Mouse (Mus musculus) heart, embryonic 16.5 days (tissue): Measurements from ENCODE around the gene Magt1. TPM values are rescaled to one million over a fixed set of nuclear protein-coding genes. Genes with fewer than 3 reads are reported as not detected.
"Not testable (repeated sequence)": the region's sequence is repeated elsewhere in the genome, so short reads cannot be mapped to it uniquely, and the experiment has no call there.

Source experiments
- ATAC-seq: fragments of 200-750 bp; cut with Nextera tagmentation; replicated peaks from 2 replicates; pipeline ENCODE4 v1.8.0; 2017; ENCODE audit warnings: moderate number of reproducible peaks; ENCODE audit not compliant: insufficient read depth, low FRiP score; ENCODE audit errors: extremely low read depth
- H3K27ac ChIP-seq: fragments of 300-500 bp; sonication (generic); 2 replicates; pipeline ENCODE4 v1.5.1; 2014; ENCODE audit warnings: mild to moderate bottlenecking, low read length, control low read depth, moderate library complexity
- H3K27me3 ChIP-seq: fragments of 300-500 bp; sonication (generic); 2 replicates; pipeline ENCODE4 v1.6.1; 2014; ENCODE audit warnings: low read length, mixed read lengths; ENCODE audit not compliant: control insufficient read depth, insufficient read depth
- H3K36me3 ChIP-seq: fragments of 300-500 bp; sonication (generic); 2 replicates; pipeline ENCODE4 v1.6.1; 2014; ENCODE audit not compliant: control insufficient read depth, insufficient read depth
- H3K4me1 ChIP-seq: fragments of 300-500 bp; sonication (generic); 2 replicates; pipeline ENCODE4 v1.6.1; 2014; ENCODE audit warnings: low read length, mixed read lengths; ENCODE audit not compliant: control insufficient read depth, insufficient read depth
- H3K4me2 ChIP-seq: fragments of 300-500 bp; sonication (generic); 2 replicates; pipeline ENCODE4 v1.6.1; 2014; ENCODE audit warnings: low read depth, mild to moderate bottlenecking, control low read depth, low read length
- H3K4me3 ChIP-seq: fragments of 300-500 bp; sonication (generic); 2 replicates; pipeline ENCODE4 v1.5.1; 2014; ENCODE audit warnings: mild to moderate bottlenecking, control low read depth, low read length
- H3K9ac ChIP-seq: fragments of 300-500 bp; sonication (generic); 2 replicates; pipeline ENCODE4 v1.6.1; 2014; ENCODE audit warnings: low read length, control low read depth
- H3K9me3 ChIP-seq: fragments of 300-500 bp; sonication (generic); replicated peaks from 2 replicates; pipeline ENCODE4 v1.6.1; 2016; ENCODE audit warnings: low read length; ENCODE audit not compliant: control insufficient read depth
- WGBS: fragments of 180-500 bp; shearing (Covaris S2); extraction: QIAGEN DNeasy Blood & Tissue Kit; methylation state at CpG from one replicate; pipeline ENCODE4 v1.1.7; 2014; 5-methylcytosine and 5-hydroxymethylcytosine counted together
- polyA plus RNA-seq: library from polyadenylated mRNA; unstranded; fragments of >200 nt; fragmentation: Nextera tagmentation; extraction: Ambion mirVana; gene quantifications from 2 replicates; pipeline ENCODE4 v1.2.1, GENCODE M21; 2015

Gene Magt1
- polyA plus RNA-seq, 1 experiment from 2014 or later: 43.5 TPM

DNA sequence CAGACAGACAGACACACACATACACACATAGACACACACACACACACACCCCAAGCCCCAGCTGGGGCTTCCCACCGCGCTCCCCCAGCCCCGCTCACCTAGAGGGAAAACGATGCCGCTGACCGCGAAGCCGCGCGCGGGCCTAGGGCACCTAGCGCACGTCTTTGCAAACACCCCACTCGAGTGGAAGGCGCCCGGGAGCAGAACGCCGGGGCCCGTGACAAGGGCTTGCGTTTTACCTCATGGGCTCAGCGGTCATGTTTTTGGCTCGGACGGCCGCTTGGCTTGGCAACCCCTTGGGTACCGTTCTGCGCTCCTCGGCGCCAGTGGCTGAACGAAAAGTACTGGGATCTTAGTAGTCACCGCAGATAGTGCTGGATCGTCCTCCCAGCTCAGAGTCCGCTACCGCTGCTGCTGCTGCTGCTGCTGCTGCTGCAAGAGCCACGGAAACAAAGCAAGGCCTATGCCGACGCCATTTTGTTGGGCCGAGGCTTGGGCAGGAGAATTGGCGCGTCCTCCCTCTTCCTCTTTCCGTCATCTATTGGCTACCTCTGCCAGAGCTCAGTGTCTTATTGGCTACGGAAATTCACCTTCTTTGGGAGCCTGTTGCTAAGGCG is 82.7 kb downstream of the Magt1 start, which contains the start of gene Atrx:
Gene Atrx, minus strand, starts transcription at position 543 of the 617 bp plus-strand sequence.
- Histone ChIP-seq H3K4me1 (peaks cover 10% of the 10 kb centered on the region), H3K36me3 (no peaks in the 10 kb centered on the region), H3K27me3 (no peaks in the 10 kb centered on the region), H3K27ac (peak within 1 kb of the TSS; percentile 81), H3K4me2 (peak within 1 kb of the TSS; percentile 67), H3K4me3 (peak within 1 kb of the TSS; percentile 75), H3K9ac (peak within 1 kb of the TSS; percentile 91), H3K9me3 (no peaks in the 10 kb centered on the region)
- ATAC-seq: peak; percentile 91
- 11% methylated on average over 40 of the region's 42 CpGs for WGBS

DNA sequence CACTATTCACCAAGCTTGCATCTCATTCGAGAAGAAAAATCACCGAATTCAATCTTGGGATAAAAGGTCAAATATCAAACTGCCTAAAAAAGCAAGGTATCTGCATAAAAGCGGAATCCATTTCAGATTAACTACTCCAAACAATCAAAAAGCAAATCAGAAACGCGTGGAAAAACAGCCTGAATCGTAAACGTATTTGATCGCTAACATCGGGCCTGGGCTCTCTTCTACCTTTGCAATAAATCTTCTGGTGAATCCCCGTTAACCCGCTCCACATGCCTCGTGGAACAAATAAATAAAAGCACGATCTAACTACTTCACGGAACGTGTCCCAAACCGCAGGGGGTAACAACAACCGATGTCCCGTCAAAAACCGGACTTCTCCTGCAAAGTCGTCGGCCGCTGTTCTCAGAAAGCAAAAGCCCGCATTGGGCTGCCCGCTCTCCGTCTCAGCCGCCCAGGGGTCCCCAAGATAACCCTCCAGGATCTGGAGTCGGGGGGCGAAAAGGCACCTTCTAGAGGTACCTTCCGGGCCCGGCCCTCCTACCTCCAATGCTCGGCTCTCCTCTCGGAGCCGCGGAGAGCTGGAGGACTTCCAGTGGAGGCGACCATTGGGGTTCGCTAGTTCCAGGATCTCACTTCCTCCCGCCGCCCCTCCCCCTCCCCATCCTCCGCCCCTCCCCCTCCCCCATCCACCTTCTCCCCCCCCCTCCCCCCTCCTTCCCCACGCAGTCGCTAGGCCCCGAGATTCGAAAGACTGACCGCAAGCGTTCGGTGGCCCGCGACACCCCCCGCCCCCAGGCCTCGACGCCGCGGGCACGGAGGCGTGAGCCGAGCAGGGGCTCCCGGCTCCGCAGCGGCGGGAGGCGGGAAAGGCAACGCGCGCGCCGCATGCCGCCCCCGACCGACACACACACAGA is 83.5 kb downstream of the Magt1 start:
- H3K9ac ChIP-seq: peak overlapping the region; percentile 91
- H3K36me3 ChIP-seq: 0 out of 2 replicates have a peak, but pooled peaks cover 3% of the 10 kb centered on the region
- ATAC-seq: peak; percentile 39; the same call in 1 of the 2 replicates
- peak overlapping the region; percentile 75 for H3K4me3 ChIP-seq
- H3K4me1 ChIP-seq: peaks cover 10% of the 10 kb centered on the region
- H3K4me2 ChIP-seq: peak overlapping the region; percentile 67
- peak overlapping the region; percentile 81 for H3K27ac ChIP-seq
- 10% methylated on average over 49 of the region's 69 CpGs for WGBS
- no peaks in the 10 kb centered on the region for H3K27me3 ChIP-seq
- H3K9me3 ChIP-seq: no peaks in the 10 kb centered on the region

DNA sequence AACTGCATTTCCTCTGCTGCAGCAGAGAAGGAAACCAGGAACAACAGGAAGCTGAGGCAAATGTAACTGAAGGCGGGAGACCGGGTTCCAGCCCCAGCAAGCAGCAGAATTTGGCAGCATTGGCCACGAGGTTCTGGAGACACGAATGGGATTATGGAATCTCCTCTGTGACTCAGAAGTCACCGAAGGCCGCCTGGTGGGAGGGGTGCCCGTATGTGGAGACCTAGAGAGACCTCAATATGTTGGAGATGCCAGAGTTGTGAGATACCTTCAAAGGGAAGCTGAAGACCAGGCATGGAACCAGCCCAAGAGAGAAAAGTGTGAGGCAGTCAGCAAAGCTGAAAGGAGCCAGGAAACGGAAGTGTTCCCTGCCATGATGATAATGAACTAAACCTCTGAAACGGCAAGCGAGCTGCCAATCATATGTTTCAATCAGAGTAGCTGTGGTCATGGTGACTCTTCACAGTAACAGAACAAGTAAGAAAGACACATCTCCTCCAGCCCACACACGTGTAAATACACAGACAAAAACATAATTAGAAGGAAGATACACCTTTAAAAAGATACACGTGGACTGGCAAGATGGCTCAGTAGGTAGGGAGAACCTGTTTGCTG is 85.5 kb downstream of the Magt1 start:
- Histone ChIP-seq H3K4me3 (no peak overlapping the region), H3K27me3 (no peaks in the 10 kb centered on the region), H3K9ac (no peak overlapping the region), H3K4me1 (peaks cover 10% of the 10 kb centered on the region), H3K36me3 (0 out of 2 replicates have a peak, but pooled peaks cover 3% of the 10 kb centered on the region), H3K27ac (no peak overlapping the region), H3K4me2 (peak overlapping the region; percentile 67), H3K9me3 (no peaks in the 10 kb centered on the region)
- no peak for ATAC-seq
- 42% methylated on average over 12 of the region's 12 CpGs for WGBS

DNA sequence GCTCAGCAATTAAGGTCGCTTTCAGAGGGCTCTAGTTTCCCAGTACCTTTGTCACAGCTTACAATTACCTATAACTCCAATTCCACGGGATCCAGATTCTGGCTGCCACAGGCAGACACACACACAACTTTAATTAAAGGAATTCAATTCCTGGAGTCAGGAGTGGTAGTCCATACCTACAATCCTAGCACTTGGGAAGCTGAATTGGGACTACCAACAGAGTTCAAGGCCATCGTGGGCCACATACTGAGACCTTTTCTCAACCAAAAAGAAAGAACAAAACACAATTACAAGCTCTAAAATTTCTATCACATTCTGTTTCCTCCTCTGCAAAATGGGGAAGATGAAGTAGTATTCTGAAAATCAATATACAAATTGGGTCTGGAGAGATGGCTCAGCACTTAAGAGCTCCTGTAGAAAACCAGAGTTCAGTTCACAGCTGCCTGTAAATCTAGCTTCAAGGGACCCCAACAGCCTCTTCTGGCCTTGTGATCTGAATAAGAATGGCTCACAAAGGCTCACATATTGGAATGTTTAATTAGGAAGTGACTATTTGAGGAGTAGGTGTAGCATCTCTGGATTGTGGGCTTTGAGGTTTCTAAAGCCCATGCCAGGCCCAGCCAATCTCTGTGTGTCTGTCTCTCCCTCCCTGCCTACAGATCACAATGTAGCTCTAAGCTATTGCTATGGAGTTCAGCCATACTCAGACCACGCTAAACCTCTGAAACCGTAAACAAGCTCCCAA is 87.2 kb downstream of the Magt1 start:
- H3K27ac ChIP-seq: no peak overlapping the region

DNA sequence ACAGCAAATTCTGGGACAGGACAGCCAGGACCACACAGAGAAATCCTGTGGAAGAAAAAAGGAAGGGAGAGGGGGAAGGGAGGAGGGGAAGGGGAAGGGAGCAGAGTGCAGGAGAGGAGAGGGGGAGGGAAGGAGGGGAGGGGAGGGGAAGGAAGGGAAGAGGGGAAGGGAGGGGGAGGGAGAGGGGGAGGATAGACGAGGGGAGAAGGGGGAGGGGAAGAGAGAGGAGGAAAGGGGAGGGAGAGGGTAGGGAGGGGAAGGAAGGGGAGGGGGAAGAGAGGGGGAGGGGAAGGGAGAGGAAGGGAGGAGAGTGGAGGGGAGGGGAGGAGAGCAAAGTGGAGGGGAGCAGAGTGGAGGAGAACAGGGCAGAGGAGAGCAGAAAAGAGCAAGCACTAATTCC is 87.8 kb downstream of the Magt1 start:
- 38% methylated on average over 1 of the region's 1 CpGs for WGBS
- Histone ChIP-seq H3K36me3 (0 out of 2 replicates have a peak, but pooled peaks cover 3% of the 10 kb centered on the region), H3K27ac (no peak overlapping the region), H3K27me3 (no peaks in the 10 kb centered on the region), H3K9ac (no peak overlapping the region), H3K9me3 (no peaks in the 10 kb centered on the region), H3K4me2 (no peak overlapping the region), H3K4me3 (no peak overlapping the region), H3K4me1 (peaks cover 10% of the 10 kb centered on the region)
- ATAC-seq: no peak

More for the DNA sequence above, 87.2 kb downstream of the Magt1 start:
- Histone ChIP-seq H3K4me3 (no peak overlapping the region), H3K27me3 (no peaks in the 10 kb centered on the region), H3K9ac (no peak overlapping the region), H3K4me2 (no peak overlapping the region), H3K36me3 (0 out of 2 replicates have a peak, but pooled peaks cover 3% of the 10 kb centered on the region), H3K9me3 (no peaks in the 10 kb centered on the region), H3K4me1 (peaks cover 10% of the 10 kb centered on the region)
- no peak for ATAC-seq
- WGBS: 85% methylated on average over 5 of the region's 5 CpGs

DNA sequence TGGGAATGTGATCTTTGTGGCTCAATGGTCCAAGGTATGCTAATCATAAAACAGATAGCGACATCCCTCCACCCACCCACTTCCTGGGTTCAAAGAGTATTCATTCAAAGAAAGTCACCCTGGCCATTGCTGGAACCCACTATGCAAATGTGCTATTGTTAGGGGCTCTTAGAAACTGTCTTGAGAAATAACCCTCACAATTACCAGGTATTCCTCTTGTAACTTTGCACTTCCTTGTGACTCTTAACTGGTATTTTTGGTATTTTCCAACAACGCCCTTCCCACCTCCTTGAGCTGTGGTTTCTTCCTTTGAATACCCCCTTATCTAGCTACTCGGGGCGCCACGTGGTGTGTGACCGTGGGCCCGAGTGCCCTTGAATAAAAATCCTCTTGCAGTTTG is 88.7 kb downstream of the Magt1 start:
- not testable (repeated sequence) for H3K27ac ChIP-seq, H3K4me2 ChIP-seq, H3K9ac ChIP-seq, H3K4me1 ChIP-seq, H3K36me3 ChIP-seq, H3K9me3 ChIP-seq, ATAC-seq, H3K27me3 ChIP-seq, H3K4me3 ChIP-seq
- WGBS: 83% methylated on average over 7 of the region's 7 CpGs

DNA sequence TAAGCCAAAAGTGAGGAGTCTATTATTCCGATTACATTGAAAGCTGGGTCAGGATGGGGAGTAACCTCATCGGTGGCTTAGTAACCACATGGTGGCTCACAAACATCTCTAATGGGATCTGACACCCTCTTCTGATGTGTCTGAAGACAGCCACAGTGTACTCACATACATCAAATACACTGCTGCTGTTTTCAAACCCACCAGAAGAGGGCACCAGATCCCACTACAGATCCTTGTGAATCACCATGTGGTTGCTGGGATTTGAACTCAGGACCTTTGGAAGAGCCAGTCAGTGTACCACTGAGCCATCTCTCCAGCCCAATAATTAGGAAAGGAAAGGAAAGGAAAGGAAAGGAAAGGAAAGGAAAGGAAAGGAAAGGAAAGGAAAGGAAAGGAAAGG is 90.3 kb downstream of the Magt1 start:
- Histone ChIP-seq H3K4me2 (no peak overlapping the region), H3K27ac (no peak overlapping the region), H3K4me1 (peaks cover 2% of the 10 kb centered on the region; the same call in 1 of the 2 replicates), H3K9me3 (no peaks in the 10 kb centered on the region), H3K9ac (no peak overlapping the region), H3K36me3 (0 out of 2 replicates have a peak, but pooled peaks cover 3% of the 10 kb centered on the region), H3K27me3 (no peaks in the 10 kb centered on the region), H3K4me3 (no peak overlapping the region)
- no peak for ATAC-seq
- WGBS: 91% methylated on average over 2 of the region's 2 CpGs
